Mouse (Mus musculus) erythroblast, embryonic 14.5 days (primary cell): ENCODE measurements around the gene 1700010B08Rik. TPM values are rescaled to one million over a fixed set of nuclear protein-coding genes. Genes with fewer than 3 reads are reported as not detected.
"Not testable (repeated sequence)": the region's sequence is repeated elsewhere in the genome, so short reads cannot be mapped to it uniquely, and the experiment has no call there.

Experiments used
- H3K27me3 ChIP-seq: 2 replicates; pipeline ENCODE4 v1.6.1; 2012; ENCODE audit warnings: inconsistent platforms; ENCODE audit not compliant: control insufficient read depth
- H3K36me3 ChIP-seq: 2 replicates; pipeline ENCODE4 v1.6.1; 2012; ENCODE audit warnings: mild to moderate bottlenecking, inconsistent platforms; ENCODE audit not compliant: control insufficient read depth
- H3K4me1 ChIP-seq: 2 replicates; pipeline ENCODE4 v1.6.1; 2012; ENCODE audit warnings: inconsistent platforms; ENCODE audit not compliant: control insufficient read depth
- H3K4me3 ChIP-seq: replicated peaks from 2 replicates; pipeline ENCODE3; 2012; ENCODE audit warnings: moderate library complexity, mild to moderate bottlenecking, inconsistent platforms
- H3K9me3 ChIP-seq: 2 replicates; pipeline ENCODE4 v1.6.1; 2012; ENCODE audit warnings: low read length, inconsistent platforms, mixed read lengths; ENCODE audit not compliant: control insufficient read depth
- GATA1 ChIP-seq: IDR thresholded peaks from 2 replicates; pipeline ENCODE4 v1.6.1; 2012; ENCODE audit warnings: low read length, inconsistent platforms, mixed read lengths
- TAL1 ChIP-seq: IDR thresholded peaks from 3 replicates; pipeline ENCODE4 v1.6.1; 2012; ENCODE audit warnings: low read length, inconsistent platforms, mixed read lengths
- polyA plus RNA-seq: library from polyadenylated mRNA; stranded (reverse); fragments of >175 nt; gene quantifications from 2 replicates; pipeline ENCODE4 v1.2.3, GENCODE M21; 2012

1700010B08Rik gene
- polyA plus RNA-seq, result not detected in 2 replicates

GRCm38 (mm10) chr2:173719115-173719514 lies at the start of gene 1700010B08Rik:
1700010B08Rik (plus strand) TSS chr2:173719415.
- H3K4me1 ChIP-seq, H3K27me3 ChIP-seq, H3K4me3 ChIP-seq, H3K36me3 ChIP-seq, H3K9me3 ChIP-seq: not testable (repeated sequence)

GRCm38 (mm10) chr2:173672328-173672896 lies 46.8 kb upstream of the 1700010B08Rik start:
- H3K4me1 ChIP-seq, result peaks cover 26% of the 10 kb centered on the region
- H3K4me3 ChIP-seq, result no peak overlapping the region
- H3K9me3 ChIP-seq, result no peaks in the 10 kb centered on the region
- H3K36me3 ChIP-seq, result peaks cover 58% of the 10 kb centered on the region
- TF ChIP-seq GATA1 (no peak), TAL1 (no peak)
- no peaks in the 10 kb centered on the region for H3K27me3 ChIP-seq

GRCm38 (mm10) chr2:173673469-173673868 lies 45.7 kb upstream of the 1700010B08Rik start:
- H3K36me3 ChIP-seq, result peaks cover 53% of the 10 kb centered on the region
- peaks cover 26% of the 10 kb centered on the region for H3K4me1 ChIP-seq
- H3K9me3 ChIP-seq, result no peaks in the 10 kb centered on the region
- H3K4me3 ChIP-seq, result no peak overlapping the region
- no peak for TF ChIP-seq TAL1
- no peaks in the 10 kb centered on the region for H3K27me3 ChIP-seq

- no peaks in the 10 kb centered on the region for H3K27me3 ChIP-seq
- TF ChIP-seq GATA1, result no peak
- no peak for TF ChIP-seq TAL1
These were observed 40.6 kb upstream of the 1700010B08Rik start for GRCm38 (mm10) chr2:173678593-173678992.

GRCm38 (mm10) chr2:173679217-173679616 lies 40.0 kb upstream of the 1700010B08Rik start:
- TF ChIP-seq GATA1, result no peak
- TF ChIP-seq TAL1, result no peak
- Histone ChIP-seq H3K27me3 (no peaks in the 10 kb centered on the region), H3K36me3 (peaks cover 44% of the 10 kb centered on the region), H3K9me3 (no peaks in the 10 kb centered on the region), H3K4me1 (peaks cover 11% of the 10 kb centered on the region), H3K4me3 (no peak overlapping the region)

More at GRCm38 (mm10) chr2:173678593-173678992, 40.6 kb upstream of the 1700010B08Rik start:
- H3K36me3 ChIP-seq, result peaks cover 42% of the 10 kb centered on the region
- H3K4me1 ChIP-seq, result peaks cover 11% of the 10 kb centered on the region
- H3K9me3 ChIP-seq, result no peaks in the 10 kb centered on the region
- H3K4me3 ChIP-seq, result no peak overlapping the region

- peaks cover 11% of the 10 kb centered on the region for H3K4me1 ChIP-seq
- peaks cover 39% of the 10 kb centered on the region for H3K36me3 ChIP-seq
- H3K4me3 ChIP-seq, result no peak overlapping the region
- TF ChIP-seq TAL1, result no peak
- TF ChIP-seq GATA1, result no peak
- no peaks in the 10 kb centered on the region for H3K27me3 ChIP-seq
- H3K9me3 ChIP-seq, result no peaks in the 10 kb centered on the region
These were observed 39.1 kb upstream of the 1700010B08Rik start for GRCm38 (mm10) chr2:173680153-173680552.

- H3K4me3 ChIP-seq, result no peak overlapping the region
- H3K4me1 ChIP-seq, result peaks cover 11% of the 10 kb centered on the region
These were observed 36.4 kb upstream of the 1700010B08Rik start for GRCm38 (mm10) chr2:173682773-173683172.

GRCm38 (mm10) chr2:173685781-173686361 lies 33.3 kb upstream of the 1700010B08Rik start:
- H3K27me3 ChIP-seq, result no peaks in the 10 kb centered on the region
- peaks cover 9% of the 10 kb centered on the region for H3K4me1 ChIP-seq
- no peaks in the 10 kb centered on the region for H3K9me3 ChIP-seq
- H3K4me3 ChIP-seq, result no peak overlapping the region
- TF ChIP-seq TAL1 (no peak), GATA1 (no peak)
- H3K36me3 ChIP-seq, result peaks cover 63% of the 10 kb centered on the region

More at GRCm38 (mm10) chr2:173682773-173683172, 36.4 kb upstream of the 1700010B08Rik start:
- Histone ChIP-seq H3K36me3 (peaks cover 42% of the 10 kb centered on the region), H3K9me3 (no peaks in the 10 kb centered on the region), H3K27me3 (no peaks in the 10 kb centered on the region)
- TF ChIP-seq TAL1 (no peak), GATA1 (no peak)

GRCm38 (mm10) chr2:173687363-173687762 lies 31.9 kb upstream of the 1700010B08Rik start:
- peaks cover 5% of the 10 kb centered on the region for H3K4me1 ChIP-seq
- TF ChIP-seq TAL1, result no peak
- TF ChIP-seq GATA1, result no peak
- peaks cover 68% of the 10 kb centered on the region for H3K36me3 ChIP-seq

GRCm38 (mm10) chr2:173689835-173690234 lies 29.4 kb upstream of the 1700010B08Rik start:
- TF ChIP-seq GATA1 (no peak), TAL1 (no peak)
- Histone ChIP-seq H3K36me3 (peaks cover 66% of the 10 kb centered on the region), H3K4me1 (no peaks in the 10 kb centered on the region; the same call in 1 of the 2 replicates), H3K27me3 (no peaks in the 10 kb centered on the region), H3K9me3 (no peaks in the 10 kb centered on the region), H3K4me3 (no peak overlapping the region)

More at GRCm38 (mm10) chr2:173687363-173687762, 31.9 kb upstream of the 1700010B08Rik start:
- no peaks in the 10 kb centered on the region for H3K27me3 ChIP-seq
- H3K4me3 ChIP-seq, result no peak overlapping the region
- no peaks in the 10 kb centered on the region for H3K9me3 ChIP-seq
